Comparison of ENCODE assay signal across 14 mouse cellular contexts in genomic region chr3:141797789-141798188, GRCm38 (mm10).
DNase-seq lines count a peak whose midpoint lies in the region; ATAC-seq and TF ChIP-seq lines count a peak whose summit lies in the region.
"Had no signal": no experiment of that assay in that cellular context is flagged by ENCODE, and none has a peak within 500 bp of the region (broad histone marks: within the 10 kb centered on the region; RNA-seq: fewer than 3 reads in every experiment).

No protein-coding gene starts in this region.

- 0 out of 2 replicates have a peak, but pooled peaks have one; percentile 13 for ATAC-seq in forebrain, embryonic 15.5 days (replicated peaks)
- ATAC-seq in forebrain, embryonic 11.5 days (replicated peaks; ENCODE audit: low FRiP score): no peak; the same call in 1 of the 2 replicates
- ATAC-seq in stomach, embryonic 15.5 days (ENCODE audit: insufficient read depth, low FRiP score, low read depth): peak; percentile 31; the same call in 1 of the 2 replicates
- ATAC-seq in stomach, postnatal 0 days (ENCODE audit: low FRiP score, low TSS enrichment): no peak
- peak; percentile 85 for ATAC-seq in megakaryocyte progenitor cell, adult 5-6 weeks (replicated peaks; ENCODE audit: poor library complexity)
- ATAC-seq: intestine, embryonic 16.5 days had no signal

- no peak for TF ChIP-seq CTCF in stomach, postnatal 0 days (IDR thresholded peaks at IDR 0.05; ENCODE audit: low read depth)

- peaks cover 6% of the 10 kb centered on the region for H3K4me1 ChIP-seq in forebrain, embryonic 15.5 days
- no peaks in the 10 kb centered on the region for H3K4me1 ChIP-seq in forebrain, embryonic 11.5 days (replicated peaks; ENCODE audit: control insufficient read depth, insufficient read depth, low read length)
- H3K4me1 ChIP-seq in stomach, embryonic 15.5 days: no peaks in the 10 kb centered on the region
- no peaks in the 10 kb centered on the region for H3K4me1 ChIP-seq in stomach, postnatal 0 days (replicated peaks; ENCODE audit: control insufficient read depth, insufficient read depth)
- no peaks in the 10 kb centered on the region for H3K4me1 ChIP-seq in limb, embryonic 10.5 days

- H3K9me3 ChIP-seq in forebrain, embryonic 15.5 days: no peaks in the 10 kb centered on the region
- no peaks in the 10 kb centered on the region for H3K9me3 ChIP-seq in forebrain, embryonic 11.5 days (ENCODE audit: control insufficient read depth, low read length)
- H3K9me3 ChIP-seq in stomach, embryonic 15.5 days: no peaks in the 10 kb centered on the region
- no peaks in the 10 kb centered on the region for H3K9me3 ChIP-seq in stomach, postnatal 0 days (ENCODE audit: control insufficient read depth, low read length)
- H3K9me3 ChIP-seq in limb, embryonic 10.5 days (replicated peaks): no peaks in the 10 kb centered on the region

- no peak overlapping the region for H3K4me2 ChIP-seq in forebrain, embryonic 15.5 days (replicated peaks)
- no peak overlapping the region for H3K4me2 ChIP-seq in forebrain, embryonic 11.5 days (ENCODE audit: low read depth, low read length, severe bottlenecking)
- no peak overlapping the region for H3K4me2 ChIP-seq in stomach, embryonic 15.5 days
- no peak overlapping the region for H3K4me2 ChIP-seq in stomach, postnatal 0 days (replicated peaks; ENCODE audit: low read depth)
- H3K4me2 ChIP-seq: liver, embryonic 11.5 days had no signal

- no peak overlapping the region for H3K27ac ChIP-seq in forebrain, embryonic 15.5 days (replicated peaks)
- H3K27ac ChIP-seq in forebrain, embryonic 11.5 days (ENCODE audit: low read depth, low read length): no peak overlapping the region
- H3K27ac ChIP-seq in stomach, embryonic 15.5 days: no peak overlapping the region
- H3K27ac ChIP-seq in stomach, postnatal 0 days (replicated peaks): no peak overlapping the region
- no peak overlapping the region for H3K27ac ChIP-seq in limb, embryonic 10.5 days
- H3K27ac ChIP-seq: gastrocnemius, adult 2 months; left cerebral cortex, adult 2 months had no signal

- 25% methylated on average over 1 of the region's 1 CpGs for WGBS in forebrain, embryonic 15.5 days
- 61% methylated on average over 1 of the region's 1 CpGs for WGBS in forebrain, embryonic 11.5 days
- WGBS in stomach, embryonic 15.5 days: 23% methylated on average over 1 of the region's 1 CpGs
- 11% methylated on average over 1 of the region's 1 CpGs for WGBS in stomach, postnatal 0 days
- WGBS in limb, embryonic 10.5 days: 30% methylated on average over 1 of the region's 1 CpGs

- H3K36me3 ChIP-seq in forebrain, embryonic 15.5 days: no peaks in the 10 kb centered on the region
- no peaks in the 10 kb centered on the region for H3K36me3 ChIP-seq in forebrain, embryonic 11.5 days (ENCODE audit: control insufficient read depth, insufficient read depth, low read length)
- H3K36me3 ChIP-seq in stomach, embryonic 15.5 days: no peaks in the 10 kb centered on the region
- H3K36me3 ChIP-seq in stomach, postnatal 0 days (ENCODE audit: control insufficient read depth, insufficient read depth, low read length): no peaks in the 10 kb centered on the region
- no peaks in the 10 kb centered on the region for H3K36me3 ChIP-seq in limb, embryonic 10.5 days

- DNase-seq in forebrain, embryonic 11.5 days (ENCODE audit: low spot score): no peak
- no peak for DNase-seq in stomach, postnatal 0 days (ENCODE audit: low spot score)
- DNase-seq in limb, embryonic 10.5 days (ENCODE audit: low spot score): no peak
- DNase-seq in gastrocnemius, adult 8-10 months (ENCODE audit: low spot score in 2 of 2): no peak
- no peak for DNase-seq in heart, adult 11 months
- DNase-seq: B cell, adult 2 months; gastrocnemius, adult 2 months; kidney, postnatal 4 days had no signal

- H3K4me3 ChIP-seq in forebrain, embryonic 15.5 days: no peak overlapping the region
- H3K4me3 ChIP-seq in forebrain, embryonic 11.5 days (ENCODE audit: low read depth, low read length): no peak overlapping the region
- H3K4me3 ChIP-seq in stomach, embryonic 15.5 days (replicated peaks): no peak overlapping the region
- H3K4me3 ChIP-seq in stomach, postnatal 0 days (ENCODE audit: low read depth, low read length): no peak overlapping the region
- H3K4me3 ChIP-seq in limb, embryonic 10.5 days: no peak overlapping the region
- H3K4me3 ChIP-seq: gastrocnemius, adult 2 months; left cerebral cortex, adult 2 months had no signal

- no peak overlapping the region for H3K9ac ChIP-seq in forebrain, embryonic 15.5 days (replicated peaks)
- H3K9ac ChIP-seq in forebrain, embryonic 11.5 days (ENCODE audit: low read length): no peak overlapping the region
- H3K9ac ChIP-seq in stomach, embryonic 15.5 days: no peak overlapping the region
- no peak overlapping the region for H3K9ac ChIP-seq in stomach, postnatal 0 days (ENCODE audit: low read length)

- H3K27me3 ChIP-seq in forebrain, embryonic 15.5 days: no peaks in the 10 kb centered on the region
- no peaks in the 10 kb centered on the region for H3K27me3 ChIP-seq in forebrain, embryonic 11.5 days (ENCODE audit: control insufficient read depth, insufficient read depth, low read length)
- no peaks in the 10 kb centered on the region for H3K27me3 ChIP-seq in stomach, embryonic 15.5 days (replicated peaks)
- H3K27me3 ChIP-seq in stomach, postnatal 0 days (ENCODE audit: control insufficient read depth, insufficient read depth, low read length): no peaks in the 10 kb centered on the region
- H3K27me3 ChIP-seq in limb, embryonic 10.5 days (ENCODE audit: low read depth, poor library complexity, severe bottlenecking): no peaks in the 10 kb centered on the region

- TF ChIP-seq EP300 in stomach, postnatal 0 days (optimal IDR thresholded peaks at IDR 0.05): no peak

Comparison
In these comparisons a context has a peak if more than half of its experiments do, and no peak if none do; other contexts are left out.
1. ATAC-seq: peak in forebrain, embryonic 15.5 days (single experiment), stomach, embryonic 15.5 days (single experiment) and megakaryocyte progenitor cell, adult 5-6 weeks (single experiment); none in forebrain, embryonic 11.5 days (single experiment) and stomach, postnatal 0 days (single experiment).